Mouse (Mus musculus) kidney, adult 2 months (tissue): ENCODE results near the gene Rarb. TPM values are rescaled to one million over a fixed set of nuclear protein-coding genes. Genes with fewer than 3 reads are reported as not detected.

Experiments used
- DNase-seq: peaks from one replicate; pipeline ENCODE4 v3.0.0; 2021
- H3K27ac ChIP-seq: fragments of 200-500 bp; 2 replicates; pipeline ENCODE4 v1.5.1; 2012; ENCODE audit warnings: low read depth, low read length, control low read depth, inconsistent platforms; ENCODE audit not compliant: insufficient read depth
- H3K27me3 ChIP-seq: fragments of 200-500 bp; replicated peaks from 2 replicates; pipeline ENCODE4 v1.6.1; 2012; ENCODE audit warnings: mild to moderate bottlenecking, moderate library complexity, low read length, inconsistent platforms; ENCODE audit not compliant: control insufficient read depth, insufficient read depth
- H3K36me3 ChIP-seq: fragments of 200-500 bp; 2 replicates; pipeline ENCODE4 v1.6.1; 2012; ENCODE audit warnings: mild to moderate bottlenecking, moderate library complexity, low read length, inconsistent platforms; ENCODE audit not compliant: control insufficient read depth, insufficient read depth
- H3K4me1 ChIP-seq: fragments of 200-500 bp; 2 replicates; pipeline ENCODE4 v1.6.1; 2011; ENCODE audit warnings: low read length; ENCODE audit not compliant: control insufficient read depth, insufficient read depth
- H3K4me3 ChIP-seq: fragments of 200-500 bp; 2 replicates; pipeline ENCODE4 v1.5.1; 2011; ENCODE audit warnings: mild to moderate bottlenecking, low read depth, low read length, control low read depth; ENCODE audit not compliant: insufficient read depth
- CTCF ChIP-seq: fragments of 200-500 bp; conservative IDR thresholded peaks from 2 replicates; pipeline ENCODE4 v1.5.1; 2011; ENCODE audit warnings: low read depth, mild to moderate bottlenecking, control low read depth, low read length, moderate library complexity, mixed read lengths; ENCODE audit not compliant: insufficient read depth, insufficient read length
- POLR2A ChIP-seq: fragments of 200-500 bp; IDR thresholded peaks from one replicate; pipeline ENCODE4 v1.6.1; 2011; ENCODE audit warnings: low read depth, low read length, control low read depth
- WGBS: fragments of 180-500 bp; shearing (Covaris S2); methylation state at CpG from one replicate; pipeline ENCODE4 v1.1.7; 2018; 5-methylcytosine and 5-hydroxymethylcytosine counted together
- polyA plus RNA-seq: library from polyadenylated mRNA; depleted of rRNA; stranded (reverse); fragments of >200 nt; gene quantifications from 2 replicates; pipeline ENCODE4 v1.2.3, GENCODE M21; 2012

The Rarb gene
- polyA plus RNA-seq, 1 experiment: 7.5 TPM

DNA sequence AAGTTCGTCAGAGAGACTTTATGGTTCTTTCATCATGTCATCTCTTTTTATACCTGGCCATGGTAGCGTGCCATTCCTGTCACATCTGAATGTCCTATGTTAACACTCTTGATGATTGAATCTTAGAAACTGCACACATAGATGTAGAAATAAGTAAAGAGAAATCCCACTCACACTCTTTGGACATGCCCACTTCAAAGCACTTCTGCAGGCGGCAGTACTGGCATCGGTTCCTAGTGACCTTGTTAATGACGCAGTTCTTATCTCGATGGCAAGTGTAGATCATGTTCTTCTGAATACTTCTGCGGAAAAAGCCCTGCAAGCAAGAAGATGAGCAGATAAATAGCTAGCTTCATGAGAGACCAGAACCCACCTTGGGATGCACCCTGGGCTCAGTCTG, 310.2 kb downstream of the Rarb start:
- H3K4me3 ChIP-seq: no peak overlapping the region
- H3K36me3 ChIP-seq: no peaks in the 10 kb centered on the region
- no peak overlapping the region for H3K27ac ChIP-seq
- no peaks in the 10 kb centered on the region for H3K27me3 ChIP-seq
- 0 out of 2 replicates have a peak, but pooled peaks cover 3% of the 10 kb centered on the region for H3K4me1 ChIP-seq
- 92% methylated on average over 7 of the region's 7 CpGs for WGBS
- no peak for DNase-seq
- TF ChIP-seq CTCF (no peak), POLR2A (no peak)

- Histone ChIP-seq H3K36me3 (no peaks in the 10 kb centered on the region), H3K4me1 (no peaks in the 10 kb centered on the region), H3K4me3 (no peak overlapping the region), H3K27me3 (no peaks in the 10 kb centered on the region), H3K27ac (no peak overlapping the region)
- TF ChIP-seq POLR2A (no peak), CTCF (no peak)
- no peak for DNase-seq
- 46% methylated on average over 2 of the region's 2 CpGs for WGBS
These were observed 321.7 kb downstream of the Rarb start for GRCm38 (mm10) chr14:16497226-16497661.

- Histone ChIP-seq H3K27ac (no peak overlapping the region), H3K4me1 (peaks cover 17% of the 10 kb centered on the region), H3K36me3 (no peaks in the 10 kb centered on the region), H3K4me3 (no peak overlapping the region), H3K27me3 (no peaks in the 10 kb centered on the region)
- peak; percentile 68 for DNase-seq
- 30% methylated on average over 8 of the region's 8 CpGs for WGBS
- TF ChIP-seq POLR2A (no peak), CTCF (no peak)
These were observed 335.1 kb downstream of the Rarb start for GRCm38 (mm10) chr14:16483656-16484380.

DNA sequence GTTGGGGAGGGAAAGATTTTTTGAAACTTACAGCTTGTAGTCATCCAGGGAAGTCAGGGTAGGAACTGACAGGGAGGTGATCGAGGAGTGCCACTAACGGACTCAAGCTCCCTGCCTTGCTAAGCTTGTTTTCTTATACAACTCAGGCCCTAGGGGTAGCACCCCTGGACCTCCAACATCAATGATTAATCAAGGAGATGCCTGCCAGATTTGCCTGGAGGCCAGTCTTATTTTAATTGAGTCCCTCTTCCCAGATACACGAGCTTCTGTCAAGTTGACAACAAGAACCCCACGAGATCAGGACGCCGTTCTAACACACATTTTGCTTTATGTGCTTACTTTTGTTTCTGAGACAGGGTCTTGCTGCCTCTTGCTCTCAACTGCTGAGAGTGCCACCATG, 338.3 kb downstream of the Rarb start:
- no peaks in the 10 kb centered on the region for H3K27me3 ChIP-seq

DNA sequence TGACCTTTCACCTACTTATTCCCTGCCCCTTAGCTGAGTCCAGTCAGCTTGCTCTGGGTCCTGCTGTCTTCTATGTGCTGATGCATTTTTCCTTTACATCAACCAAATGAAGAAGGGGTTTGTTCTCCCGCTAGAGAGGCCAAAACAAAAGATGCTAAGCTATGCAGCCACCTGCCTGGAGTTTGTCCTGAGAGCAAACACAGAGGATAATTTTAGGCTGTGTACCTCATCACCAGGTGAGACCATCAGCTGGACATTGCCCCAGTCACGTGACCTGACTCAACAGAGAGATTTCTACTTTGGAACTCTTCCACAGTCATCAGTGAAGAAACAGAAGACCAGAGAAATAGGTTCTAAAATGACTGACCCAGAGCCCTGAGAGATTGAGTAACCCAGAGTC, 339.4 kb downstream of the Rarb start:
- DNase-seq: peak; percentile 33
- H3K4me3 ChIP-seq: no peak overlapping the region
- peak overlapping the region; percentile 26; the same call in 1 of the 2 replicates for H3K27ac ChIP-seq
- H3K4me1 ChIP-seq: peaks cover 21% of the 10 kb centered on the region
- TF ChIP-seq CTCF: no peak
- TF ChIP-seq POLR2A: no peak
- no peaks in the 10 kb centered on the region for H3K27me3 ChIP-seq
- WGBS: 74% methylated on average over 2 of the region's 2 CpGs
- H3K36me3 ChIP-seq: no peaks in the 10 kb centered on the region

More for the DNA sequence above, 338.3 kb downstream of the Rarb start:
- no peak overlapping the region for H3K4me3 ChIP-seq
- DNase-seq: peak; percentile 53
- 32% methylated on average over 6 of the region's 6 CpGs for WGBS
- TF ChIP-seq POLR2A (no peak), CTCF (no peak)
- H3K4me1 ChIP-seq: peaks cover 23% of the 10 kb centered on the region
- no peak overlapping the region for H3K27ac ChIP-seq
- H3K36me3 ChIP-seq: no peaks in the 10 kb centered on the region

DNA sequence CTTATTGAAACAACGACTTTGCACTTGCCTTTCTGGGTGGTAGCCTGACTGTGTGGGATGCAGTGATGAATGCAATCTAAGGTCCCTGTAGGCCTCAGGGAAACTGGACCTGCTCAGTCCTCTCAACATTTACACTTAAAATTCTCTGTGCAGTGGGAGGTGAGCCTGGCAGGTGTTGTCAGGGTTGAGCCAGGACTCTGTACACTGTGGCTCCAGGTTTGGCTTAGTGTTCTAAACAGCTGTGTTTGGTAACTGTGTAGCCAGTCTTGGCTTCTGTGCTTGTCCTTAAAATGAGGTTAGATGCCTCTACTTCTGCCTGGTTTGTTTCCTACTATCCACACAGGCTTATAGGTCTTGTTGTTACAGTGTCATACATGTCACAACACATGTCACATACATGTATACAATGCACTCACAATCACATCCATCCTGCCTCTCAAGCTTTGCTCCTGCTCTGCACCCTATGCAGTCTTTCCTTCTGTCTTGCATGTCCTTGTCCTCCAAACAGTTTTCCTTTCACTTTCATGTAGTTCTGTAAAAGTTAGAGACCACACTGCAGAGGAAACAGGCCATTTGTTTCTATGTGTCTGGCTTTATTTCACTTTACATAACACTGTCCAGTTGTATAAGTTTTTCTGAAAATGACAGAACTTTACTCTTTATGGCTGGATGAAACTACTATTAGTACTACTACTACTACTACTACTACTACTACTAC, 340.2 kb downstream of the Rarb start:
- Histone ChIP-seq H3K27ac (no peak overlapping the region), H3K4me3 (no peak overlapping the region), H3K4me1 (peaks cover 17% of the 10 kb centered on the region), H3K36me3 (no peaks in the 10 kb centered on the region), H3K27me3 (no peaks in the 10 kb centered on the region)
- TF ChIP-seq CTCF (no peak), POLR2A (no peak)
- DNase-seq: no peak
- WGBS: 75% methylated on average over 1 of the region's 1 CpGs
